Mouse (Mus musculus) adrenal gland, postnatal 4 days (tissue): ENCODE measurements around the gene Mfsd11. TPM values are rescaled to one million over a fixed set of nuclear protein-coding genes. Genes with fewer than 3 reads are reported as not detected.
A peak's percentile ranks its signal among the peaks of the same experiment; 100 is the strongest.
"Not testable (repeated sequence)": the region's sequence is repeated elsewhere in the genome, so short reads cannot be mapped to it uniquely, and the experiment has no call there.

Source experiments
- DNase-seq, 2 experiments: peaks; one replicate each; pipeline ENCODE4 v3.0.0; 2021 to 2022; ENCODE audit warnings: low spot score in 2 of 2, mixed read lengths in 2 of 2
- total RNA-seq, 2 experiments: library from RNA; stranded (reverse); gene quantifications; 2 replicates each; pipeline ENCODE4 v1.2.3; 2021

Gene Mfsd11
- total RNA-seq, 2 experiments from 2014 or later = 40.9 to 43.9 TPM

DNA sequence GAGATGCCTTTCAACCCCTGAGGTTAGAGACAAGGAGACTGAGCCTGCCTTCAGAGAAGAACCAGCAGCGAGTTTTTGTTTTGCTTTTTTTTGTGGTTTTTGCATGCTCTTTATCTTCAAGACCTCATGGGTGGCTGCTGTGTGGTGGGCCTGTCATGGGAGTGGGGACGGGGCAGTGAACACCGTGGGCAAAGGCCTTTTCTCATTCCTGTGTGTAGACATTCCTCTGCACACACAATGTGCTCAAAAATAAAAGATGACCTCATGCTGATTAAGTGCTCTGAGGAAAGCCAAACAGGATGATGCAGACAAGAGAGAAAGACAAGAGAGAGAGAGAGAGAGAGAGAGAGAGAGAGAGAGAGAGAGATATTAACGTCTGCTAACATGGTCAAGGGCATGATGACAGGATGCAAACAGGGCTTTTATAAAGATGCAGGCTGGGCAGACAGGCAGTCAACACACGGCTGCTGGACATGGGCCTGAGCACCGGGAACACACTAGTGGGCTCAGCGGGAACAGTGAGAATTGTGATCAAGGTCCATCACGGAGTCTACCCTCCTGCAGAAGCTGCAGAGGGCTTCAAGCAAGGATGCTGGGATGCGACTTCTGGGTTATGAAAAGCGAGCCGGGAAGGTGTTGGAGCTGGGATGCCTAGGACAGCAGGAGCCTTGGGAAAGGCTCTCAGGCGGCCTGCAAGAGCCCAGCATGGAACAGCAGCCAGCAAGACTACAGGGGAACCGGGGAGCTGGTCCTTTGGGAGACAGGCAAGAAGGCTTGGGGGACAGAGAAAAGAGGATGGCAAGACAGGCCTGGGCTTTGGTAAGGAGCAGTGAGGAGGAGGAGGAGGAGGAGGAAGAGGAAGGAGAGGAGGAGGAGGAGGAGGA lies 30.9 kb upstream of the Mfsd11 start:
- DNase-seq = no peak

DNA sequence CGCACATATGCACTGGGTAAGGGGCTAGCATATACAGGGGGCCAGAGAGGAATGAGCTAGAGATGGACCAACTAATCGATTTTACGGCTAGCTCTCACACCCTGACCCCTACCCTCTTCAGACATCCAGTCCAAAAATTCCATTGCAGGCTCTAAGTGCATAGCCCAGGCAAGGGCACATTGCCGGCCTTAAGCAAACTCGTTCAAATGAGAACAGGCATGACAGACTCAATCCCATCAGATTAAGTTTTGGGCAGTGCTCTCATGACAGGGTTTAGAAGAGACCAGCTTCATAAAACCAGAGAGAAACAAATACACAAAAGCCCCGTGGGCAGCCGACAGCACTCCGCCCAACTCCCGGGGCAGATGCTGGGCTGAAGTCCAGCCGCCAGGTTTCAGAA lies 30.0 kb upstream of the Mfsd11 start:
- no peak for DNase-seq

DNA sequence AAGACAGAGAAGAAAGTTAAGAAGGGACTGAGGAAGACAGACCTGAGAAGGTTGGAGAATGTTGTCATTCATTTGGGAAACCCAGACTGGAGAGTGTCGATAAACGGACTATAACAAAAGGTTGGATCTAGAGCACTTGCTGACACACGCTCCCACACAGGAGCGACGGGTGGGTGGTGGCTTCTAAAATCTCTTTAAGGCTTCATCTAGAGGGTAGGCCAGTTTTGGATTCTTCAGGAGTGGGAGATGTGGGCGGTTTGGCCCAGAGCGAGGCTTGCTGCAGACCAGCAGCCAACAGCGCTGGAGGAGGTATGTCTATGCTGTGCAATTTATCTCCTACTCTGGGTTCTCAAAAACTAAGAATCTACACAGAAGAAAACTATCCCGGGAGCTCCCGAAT lies 29.6 kb upstream of the Mfsd11 start:
- no peak for DNase-seq

DNA sequence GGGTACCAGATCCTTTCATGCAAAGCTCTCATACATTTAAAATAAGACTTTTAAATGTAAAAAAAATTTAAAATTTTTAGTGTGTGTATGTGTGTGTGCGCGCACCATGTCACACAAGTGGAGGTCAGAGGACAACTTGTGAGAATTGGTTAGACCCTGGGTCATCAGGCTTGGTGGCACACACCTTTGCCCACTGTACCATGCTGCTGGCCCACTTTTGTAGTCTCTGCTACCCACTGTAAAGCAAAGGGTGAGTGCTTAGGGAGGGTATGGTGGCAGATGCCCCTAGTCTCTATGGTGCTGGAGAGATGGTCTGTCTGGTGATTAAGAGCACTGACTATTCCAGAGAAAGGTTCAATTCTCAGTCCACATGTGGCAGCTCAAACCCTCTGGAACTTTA lies 29.0 kb upstream of the Mfsd11 start:
- DNase-seq = no peak

DNA sequence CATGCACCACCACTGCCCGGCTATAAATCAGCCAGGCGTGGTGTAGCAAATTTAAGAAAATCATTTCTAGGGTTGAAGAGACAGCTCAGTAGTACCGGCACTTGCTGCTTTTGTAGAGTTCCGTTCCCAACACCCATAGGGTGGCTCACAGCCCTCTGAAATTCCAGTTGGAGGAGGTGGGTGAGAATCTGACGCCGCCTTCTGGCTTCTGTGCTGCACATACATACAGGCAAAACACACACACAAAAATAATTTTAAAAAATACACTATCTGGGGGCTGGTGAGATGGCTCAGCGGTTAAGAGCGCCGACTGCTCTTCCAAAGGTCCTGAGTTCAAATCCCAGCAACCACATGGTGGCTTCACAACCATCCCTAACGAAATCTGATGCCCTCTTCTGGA lies 28.4 kb upstream of the Mfsd11 start:
- not testable (repeated sequence) for DNase-seq

DNA sequence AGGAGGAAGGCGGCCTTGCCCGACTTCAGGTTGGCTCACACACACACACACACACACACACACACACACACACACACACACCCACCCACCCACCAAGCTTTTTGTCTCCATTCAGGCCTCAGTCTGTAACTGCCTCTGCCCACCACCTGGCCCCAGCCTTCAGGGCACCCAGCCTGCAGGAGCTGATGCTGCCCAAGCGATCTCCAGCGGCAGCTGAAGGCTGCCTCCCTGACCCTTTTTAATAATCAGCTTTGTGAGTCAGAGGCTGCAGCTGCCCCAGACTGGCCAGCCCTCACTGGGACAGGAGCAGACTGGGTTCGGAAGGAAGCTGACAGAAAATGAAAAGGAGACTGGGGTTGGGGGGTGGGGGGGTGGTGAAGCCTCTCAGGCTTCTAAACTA lies 27.0 kb upstream of the Mfsd11 start:
- DNase-seq = no peak

DNA sequence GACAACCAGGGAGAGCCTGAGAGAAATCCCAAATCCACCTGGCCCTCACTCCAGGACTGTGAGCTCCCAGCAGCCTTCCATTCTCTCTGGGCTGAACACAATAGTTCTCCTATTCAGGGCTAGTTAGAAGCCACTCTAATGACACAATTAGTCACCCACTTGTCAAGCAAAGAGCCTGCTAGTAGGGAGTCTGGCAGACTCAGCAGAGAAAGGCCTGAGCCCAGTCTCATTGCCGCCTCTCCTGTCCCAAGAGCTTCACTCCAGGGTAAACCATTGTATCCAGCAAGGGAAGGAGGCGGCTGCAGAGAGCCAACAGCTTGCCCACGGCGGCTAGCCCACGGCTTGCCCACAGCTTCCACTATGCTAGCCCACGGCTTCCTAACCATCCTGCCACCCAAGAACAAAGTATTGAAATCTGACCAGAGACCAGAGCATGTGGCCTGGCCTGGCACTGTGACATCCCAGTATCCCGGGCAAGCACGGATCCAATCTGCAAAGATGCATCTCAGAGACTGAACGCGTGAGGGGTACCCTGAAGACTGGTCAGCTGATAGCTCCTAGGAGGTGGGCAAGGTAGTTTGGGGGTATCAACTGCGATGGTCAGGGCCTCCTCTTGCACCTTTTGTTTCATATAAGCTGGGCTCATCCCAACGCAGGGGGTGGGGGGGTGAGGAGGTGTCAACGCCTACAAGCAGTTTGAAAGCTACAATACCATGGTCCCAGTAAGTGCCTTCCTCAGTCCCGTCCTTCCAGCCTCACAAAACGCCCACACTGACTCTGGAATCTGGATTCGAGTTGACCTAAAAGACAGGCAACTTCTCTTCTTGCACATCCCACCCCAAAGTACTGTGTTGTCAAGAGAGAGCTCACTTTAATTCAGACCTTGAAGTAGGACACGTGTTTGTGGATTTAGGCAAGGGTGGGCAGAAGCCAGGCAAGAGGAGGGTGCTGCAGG lies 25.4 kb upstream of the Mfsd11 start:
- no peak for DNase-seq

DNA sequence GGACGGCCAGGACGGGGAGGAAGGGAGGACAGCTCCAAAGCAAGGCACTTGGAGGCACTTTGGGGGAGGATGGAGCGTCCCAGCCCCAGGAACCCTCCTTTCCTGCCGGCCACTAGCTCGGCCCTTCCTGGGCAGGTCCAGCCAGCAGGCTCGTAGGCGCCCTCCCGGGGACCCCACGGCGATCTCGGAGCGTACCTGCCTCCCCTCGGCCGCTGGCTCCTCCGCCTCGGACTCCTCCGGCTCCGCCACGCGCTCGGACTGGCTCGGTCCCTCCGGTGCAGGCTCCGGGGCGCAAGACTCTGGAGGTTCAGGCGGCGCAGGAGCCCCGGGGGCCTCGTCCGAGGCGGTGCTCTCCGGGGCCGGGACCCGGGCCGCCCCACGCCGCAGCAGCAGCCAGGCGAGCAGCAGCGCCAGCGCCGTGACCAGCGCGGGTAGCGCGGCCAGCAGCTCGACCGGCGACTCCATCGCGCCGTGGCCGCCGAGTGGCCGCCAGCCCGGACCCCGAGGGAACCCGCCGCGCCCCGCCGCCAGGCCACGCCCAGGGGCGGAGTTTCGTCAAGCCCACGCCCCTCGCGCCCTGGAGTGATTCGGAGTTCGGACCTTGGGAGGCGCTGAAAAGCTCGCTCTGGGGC lies 24.6 kb upstream of the Mfsd11 start, which contains the start of gene Mxra7:
Mxra7 (minus strand) TSS at position 513 of the 632 bp plus-strand sequence.
- peak; percentile 72 for DNase-seq

DNA sequence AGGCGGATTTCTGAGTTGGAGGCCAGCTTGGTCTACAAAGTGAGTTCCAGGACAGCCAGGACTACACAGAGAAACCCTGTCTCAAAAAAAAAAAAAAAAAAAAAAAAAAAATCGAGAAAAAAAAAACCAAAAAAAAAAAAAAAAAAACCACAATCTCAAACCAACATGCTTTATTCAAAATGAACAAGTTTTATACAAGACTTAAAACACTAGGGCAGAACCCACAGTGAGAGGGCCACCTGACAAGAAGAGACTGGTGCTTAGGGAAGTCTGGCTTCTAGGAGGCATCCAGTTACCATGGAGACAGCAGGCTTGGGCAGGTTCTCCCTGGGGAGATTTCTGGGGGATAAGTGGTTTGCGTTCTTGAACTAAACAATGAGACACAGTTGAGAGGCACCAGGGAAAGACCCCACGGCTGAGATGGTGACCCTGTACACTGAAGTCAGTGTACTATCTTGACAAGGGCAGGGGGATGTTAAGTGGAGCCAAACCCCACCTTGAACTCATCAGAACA lies 20.0 kb upstream of the Mfsd11 start:
- DNase-seq = no peak

DNA sequence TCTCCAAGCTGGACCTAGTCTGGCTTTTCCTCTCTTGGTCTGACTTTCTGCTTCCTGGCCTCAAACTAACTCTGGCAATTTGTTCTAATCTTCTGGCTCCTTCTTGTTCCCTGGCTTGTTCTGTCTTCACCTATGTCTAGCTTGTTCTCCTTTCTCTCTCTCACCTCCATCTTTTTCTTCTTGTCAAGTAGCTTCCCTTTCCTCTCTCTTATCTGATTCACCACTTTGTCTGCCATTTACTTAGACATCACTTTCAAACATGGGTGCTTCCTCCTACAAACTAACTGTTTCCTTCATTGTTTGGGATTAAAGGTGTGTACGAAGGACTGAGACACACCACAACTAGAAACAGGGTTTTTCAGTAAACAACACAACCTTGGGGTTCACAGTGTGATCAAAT lies 17.3 kb upstream of the Mfsd11 start:
- DNase-seq = no peak

DNA sequence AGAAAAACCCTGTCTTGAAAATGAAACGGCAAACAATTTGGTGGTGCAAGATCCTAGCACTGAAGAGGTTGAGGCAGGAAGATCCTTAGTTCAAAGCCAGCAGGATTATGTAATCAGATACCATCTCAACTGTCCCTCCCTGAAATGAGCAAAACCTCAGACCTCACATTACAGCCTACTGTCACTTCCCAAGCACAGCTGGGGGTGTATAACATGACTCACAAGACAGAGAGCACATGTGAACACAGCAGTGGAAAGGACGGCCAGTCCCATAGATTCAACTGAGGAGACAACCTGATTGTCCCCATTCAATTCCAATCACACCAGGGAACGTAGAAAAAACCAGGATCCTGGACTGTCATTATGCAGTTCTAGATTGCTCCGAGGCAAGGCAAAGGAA lies 16.0 kb upstream of the Mfsd11 start:
- DNase-seq = no peak

DNA sequence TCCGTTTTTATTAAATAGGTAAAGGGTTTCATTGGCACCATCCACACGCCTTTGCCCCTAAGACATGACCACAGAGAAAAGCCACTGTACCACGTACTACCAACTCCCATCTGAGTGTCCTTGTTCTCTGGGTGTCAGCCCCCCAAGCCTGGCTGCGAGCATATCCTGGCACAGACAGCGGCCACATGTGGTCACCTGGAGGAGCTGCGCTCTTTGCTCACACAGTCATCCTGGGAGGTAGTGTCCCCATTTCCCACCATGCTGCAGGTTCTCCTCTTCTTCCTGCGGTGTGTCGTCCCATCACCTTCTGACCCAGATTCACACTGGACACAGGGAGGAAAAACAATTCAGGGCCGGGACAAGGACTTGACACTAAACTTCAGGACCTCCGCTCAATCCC lies 14.8 kb upstream of the Mfsd11 start:
- no peak for DNase-seq

DNA sequence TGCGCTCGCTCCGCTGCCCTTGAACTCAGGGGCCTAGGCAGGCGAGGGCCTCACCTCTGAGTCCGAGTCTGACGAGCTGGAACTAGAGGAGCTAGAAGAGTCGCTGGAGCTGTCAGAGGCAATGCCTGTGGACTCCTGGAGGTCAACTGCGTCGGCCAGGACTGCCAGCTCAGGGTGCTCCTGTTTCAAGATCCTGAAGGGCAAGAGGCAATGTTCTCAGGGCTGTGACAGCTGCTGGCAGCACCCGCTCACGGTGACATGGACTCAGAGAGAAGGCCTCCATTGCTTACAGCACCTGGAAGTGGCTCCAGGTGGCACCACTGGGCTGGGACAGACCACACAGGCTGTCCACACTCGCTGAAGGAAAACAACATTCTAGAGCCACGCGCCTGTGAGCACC lies 13.3 kb upstream of the Mfsd11 start:
- no peak for DNase-seq

DNA sequence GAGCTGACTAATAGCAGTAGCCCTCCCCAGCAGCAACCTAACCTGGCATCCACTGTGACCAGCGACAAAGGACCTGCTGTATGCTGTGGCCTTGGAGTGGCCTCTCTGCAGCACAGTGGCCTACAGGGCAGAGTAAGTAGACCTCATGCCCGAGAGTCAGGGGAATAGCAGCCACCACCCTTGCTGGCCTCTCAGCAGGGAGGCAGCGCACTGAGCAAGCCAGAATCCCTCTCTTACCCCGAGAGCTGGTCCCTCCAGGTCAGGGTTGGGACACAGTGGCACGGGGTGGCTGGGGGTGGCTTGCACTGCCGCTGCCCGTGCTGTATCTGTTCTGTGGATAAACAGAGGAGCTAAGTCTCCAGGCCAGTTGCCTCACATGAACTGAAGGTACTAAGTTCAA lies 12.6 kb upstream of the Mfsd11 start:
- no peak for DNase-seq

DNA sequence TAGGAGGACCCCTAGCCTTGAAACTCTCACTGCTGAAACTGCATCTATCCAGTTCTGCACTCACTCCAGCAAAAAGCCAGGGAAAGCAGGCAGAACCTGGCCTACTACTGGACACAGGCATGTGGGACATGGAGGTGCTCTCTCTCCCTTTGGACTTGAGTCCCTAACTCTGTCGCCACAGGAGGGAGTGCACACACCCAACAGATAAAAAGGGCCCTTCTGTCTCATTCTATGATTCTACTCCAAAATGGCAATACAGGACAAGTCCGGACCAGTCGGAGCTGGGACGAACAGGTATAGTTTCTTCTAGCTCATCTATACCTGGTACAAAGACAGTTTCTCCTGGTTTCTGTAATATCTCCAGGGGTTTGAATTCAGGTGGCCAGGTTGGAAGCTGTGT lies 11.5 kb upstream of the Mfsd11 start:
- no peak for DNase-seq

DNA sequence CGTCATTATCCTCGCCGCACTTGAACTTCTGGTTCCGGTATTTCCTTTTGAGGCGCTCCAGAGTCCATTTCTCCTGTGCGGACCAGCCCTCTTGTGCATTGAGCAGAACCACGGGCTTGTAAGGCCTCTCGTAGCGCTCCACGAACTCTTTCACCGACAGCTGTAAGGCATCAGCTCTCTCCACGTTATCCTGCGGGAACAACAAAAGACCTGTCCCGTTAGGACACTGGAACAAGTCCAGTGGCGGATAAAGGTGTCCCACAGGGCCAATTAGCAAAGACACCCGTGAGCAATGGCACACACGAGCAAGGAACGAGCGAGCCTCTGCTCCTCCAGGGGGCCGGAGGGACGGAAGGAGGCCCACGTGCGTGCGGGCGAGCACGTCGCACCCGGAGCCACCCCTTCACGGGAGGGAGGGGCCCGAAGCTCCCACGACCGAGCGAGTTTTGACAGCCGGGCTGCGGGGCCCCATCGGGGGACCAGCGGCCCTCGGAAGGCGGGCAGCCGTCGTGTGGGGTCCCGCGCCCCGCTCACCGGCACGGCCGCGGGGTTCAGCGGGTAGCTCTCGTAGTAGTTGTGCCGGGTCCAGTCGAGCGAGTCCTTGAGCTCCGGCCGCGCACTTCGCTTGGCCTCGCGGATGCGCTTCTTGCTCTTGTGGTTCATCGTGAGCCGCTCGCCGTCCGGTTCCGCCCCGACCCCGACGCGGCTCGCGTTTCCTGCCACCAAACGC lies 9.5 kb upstream of the Mfsd11 start:
- DNase-seq = peak; percentile 32 to 34

DNA sequence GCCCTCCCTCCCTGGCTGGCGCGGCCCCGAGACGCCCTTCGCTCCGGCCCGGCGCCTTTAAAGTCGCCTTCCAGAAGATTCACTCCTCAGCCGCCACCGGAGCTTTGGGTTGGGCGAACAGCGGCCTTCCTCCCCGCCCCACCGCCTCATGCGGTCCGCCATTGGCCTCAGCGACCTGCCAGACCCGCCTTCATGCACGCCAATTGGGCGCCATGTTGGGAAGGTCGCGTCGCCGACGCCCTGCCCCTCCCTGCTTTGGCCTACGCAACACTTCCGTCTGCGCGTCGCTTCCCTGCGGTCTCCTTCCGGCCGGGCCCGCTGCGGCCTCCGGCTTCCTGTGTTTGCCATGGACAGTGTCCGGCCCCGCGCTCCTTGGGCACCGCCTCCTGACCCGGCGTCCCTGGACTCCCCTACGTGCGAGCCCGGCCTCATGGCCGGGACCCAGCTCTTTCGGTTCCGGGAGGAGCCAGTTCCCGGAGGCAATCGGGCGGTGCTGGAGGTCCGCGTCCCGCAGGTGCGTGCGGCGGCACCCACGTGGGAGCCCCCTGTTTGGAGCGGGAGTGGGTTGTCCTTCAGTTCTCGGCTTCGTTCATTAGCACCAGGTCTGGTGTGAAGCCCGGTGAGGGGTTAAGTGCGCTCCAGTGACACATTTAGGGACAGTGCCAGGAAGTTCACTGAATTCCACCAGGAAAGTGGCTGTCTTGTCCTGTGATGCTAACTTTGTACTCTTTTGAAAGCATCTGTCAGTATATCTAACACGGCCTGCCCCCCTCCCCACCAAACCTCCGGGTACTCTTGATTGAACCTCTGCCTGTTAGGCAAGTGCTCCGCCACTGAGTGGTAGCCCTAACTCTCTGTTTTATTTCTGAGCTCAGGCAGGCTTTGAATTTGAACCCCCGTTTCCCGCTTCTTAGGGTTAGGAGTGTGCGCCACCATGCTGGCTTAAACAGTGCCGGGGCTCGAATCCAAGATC lies 8.7 kb upstream of the Mfsd11 start, which contains the start of the genes Mettl23 and Jmjd6:
Mettl23 (plus strand) TSS at position 18 of the 973 bp plus-strand sequence.
Jmjd6 (minus strand) TSS at position 189 of the 973 bp plus-strand sequence.
- peak; percentile 88 to 94 for DNase-seq

DNA sequence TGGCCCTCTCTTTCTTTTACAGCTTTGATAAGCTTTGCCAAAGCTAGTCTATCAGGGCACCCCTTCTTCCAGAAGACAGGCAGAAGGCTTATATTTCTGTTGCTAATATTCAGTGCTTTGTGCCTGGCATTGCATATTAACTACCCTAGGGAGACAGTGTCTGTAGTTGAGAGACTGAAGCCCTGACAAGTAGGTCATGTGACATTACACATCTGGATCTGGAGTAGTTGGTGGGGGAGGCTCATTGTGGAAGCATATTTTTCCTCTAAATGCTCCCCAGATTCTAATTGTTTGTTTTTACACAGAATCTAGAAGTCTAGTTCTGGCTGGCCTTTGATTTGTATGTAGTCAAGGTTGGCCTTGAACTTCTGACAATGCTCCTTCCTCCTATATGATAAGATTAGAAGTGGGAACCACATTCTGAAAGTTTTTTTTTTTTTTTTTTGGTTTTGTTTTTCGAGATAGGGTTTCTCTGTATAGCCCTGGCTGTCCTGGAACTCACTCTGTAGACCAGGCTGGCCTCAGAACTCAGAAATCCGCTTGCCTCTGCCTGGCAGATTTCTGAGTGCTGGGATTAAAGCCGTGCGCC lies 5.6 kb upstream of the Mfsd11 start:
- DNase-seq = no peak
